Mouse (Mus musculus) midbrain, embryonic 14.5 days (tissue): ENCODE data around the gene Crocc2. TPM values are rescaled to one million over a fixed set of nuclear protein-coding genes. Genes with fewer than 3 reads are reported as not detected.

Experiments
- ATAC-seq: fragments of 200-750 bp; cut with Nextera tagmentation; 2 replicates; pipeline ENCODE4 v1.8.0; 2017; ENCODE audit warnings: moderate number of reproducible peaks, moderate library complexity; ENCODE audit not compliant: low FRiP score, low TSS enrichment
- DNase-seq: peaks from one replicate; pipeline ENCODE4 v3.0.0-alpha.2; 2015
- H3K27ac ChIP-seq: fragments of 300-500 bp; sonication (generic); replicated peaks from 2 replicates; pipeline ENCODE4 v1.5.1; 2014; ENCODE audit warnings: mild to moderate bottlenecking, low read depth, low read length, moderate library complexity
- H3K27me3 ChIP-seq: fragments of 300-500 bp; sonication (generic); 2 replicates; pipeline ENCODE4 v1.6.1; 2014; ENCODE audit warnings: low read length, control low read depth, mixed read lengths; ENCODE audit not compliant: control insufficient read depth, insufficient read depth
- H3K36me3 ChIP-seq: fragments of 300-500 bp; sonication (generic); 2 replicates; pipeline ENCODE4 v1.6.1; 2014; ENCODE audit warnings: low read length, control low read depth; ENCODE audit not compliant: control insufficient read depth, insufficient read depth
- H3K4me1 ChIP-seq: fragments of 300-500 bp; sonication (generic); 2 replicates; pipeline ENCODE4 v1.6.1; 2014; ENCODE audit warnings: mild to moderate bottlenecking, antibody characterized with exemption, low read length, control low read depth; ENCODE audit not compliant: control insufficient read depth, insufficient read depth
- H3K4me2 ChIP-seq: fragments of 300-500 bp; sonication (generic); 2 replicates; pipeline ENCODE4 v1.6.1; 2014; ENCODE audit warnings: mild to moderate bottlenecking, low read length, moderate library complexity
- H3K4me3 ChIP-seq: fragments of 300-500 bp; sonication (generic); replicated peaks from 2 replicates; pipeline ENCODE4 v1.5.1; 2014; ENCODE audit warnings: low read depth, low read length
- H3K9ac ChIP-seq: fragments of 300-500 bp; sonication (generic); replicated peaks from 2 replicates; pipeline ENCODE4 v1.6.1; 2014; ENCODE audit warnings: mild to moderate bottlenecking, low read length, moderate library complexity
- H3K9me3 ChIP-seq: fragments of 300-500 bp; sonication (generic); 2 replicates; pipeline ENCODE4 v1.6.1; 2016; ENCODE audit warnings: low read length, control low read depth, mixed read lengths; ENCODE audit not compliant: control insufficient read depth
- WGBS: fragments of 180-500 bp; shearing (Covaris S2); extraction: QIAGEN DNeasy Blood & Tissue Kit; methylation state at CpG from one replicate; pipeline ENCODE4 v1.1.7; 2014; 5-methylcytosine and 5-hydroxymethylcytosine counted together
- polyA plus RNA-seq: library from polyadenylated mRNA; unstranded; fragments of >200 nt; fragmentation: Nextera tagmentation; extraction: Ambion mirVana; gene quantifications from 2 replicates; pipeline ENCODE4 v1.2.1, GENCODE M21; 2014

The Crocc2 gene
- polyA plus RNA-seq, 1 experiment from 2014 or later, result 0.05 TPM

GRCm38 (mm10) chr1:93159566-93160500 lies 8.7 kb upstream of the Crocc2 start:
- WGBS, result 89% methylated on average over 21 of the region's 21 CpGs
- no peaks in the 10 kb centered on the region for H3K27me3 ChIP-seq
- H3K27ac ChIP-seq, result no peak overlapping the region
- no peak overlapping the region for H3K4me2 ChIP-seq
- H3K9ac ChIP-seq, result no peak overlapping the region
- H3K9me3 ChIP-seq, result no peaks in the 10 kb centered on the region
- ATAC-seq (no peak), DNase-seq (no peak)
- H3K4me1 ChIP-seq, result no peaks in the 10 kb centered on the region
- no peak overlapping the region for H3K4me3 ChIP-seq
- H3K36me3 ChIP-seq, result no peaks in the 10 kb centered on the region

- Histone ChIP-seq H3K36me3 (no peaks in the 10 kb centered on the region), H3K4me1 (no peaks in the 10 kb centered on the region), H3K9me3 (no peaks in the 10 kb centered on the region), H3K27me3 (no peaks in the 10 kb centered on the region), H3K4me3 (no peak within 1 kb of the TSS), H3K4me2 (no peak within 1 kb of the TSS), H3K27ac (no peak within 1 kb of the TSS), H3K9ac (no peak within 1 kb of the TSS)
- 80% methylated on average over 8 of the region's 8 CpGs for WGBS
- no peak for DNase-seq
- ATAC-seq, result no peak
Observed at GRCm38 (mm10) chr1:93160501-93161133, 7.9 kb upstream of the Crocc2 start, which contains the start of gene 2310007B03Rik. TSS of gene 2310007B03Rik (minus strand) at chr1:93160948.

GRCm38 (mm10) chr1:93161350-93161749 lies 7.2 kb upstream of the Crocc2 start:
- H3K9ac ChIP-seq, result no peak overlapping the region
- no peak overlapping the region for H3K4me3 ChIP-seq
- H3K9me3 ChIP-seq, result no peaks in the 10 kb centered on the region
- no peaks in the 10 kb centered on the region for H3K27me3 ChIP-seq
- H3K4me1 ChIP-seq, result no peaks in the 10 kb centered on the region
- ATAC-seq (no peak), DNase-seq (no peak)
- no peak overlapping the region for H3K4me2 ChIP-seq
- WGBS, result 67% methylated on average over 8 of the region's 8 CpGs
- H3K27ac ChIP-seq, result no peak overlapping the region
- H3K36me3 ChIP-seq, result no peaks in the 10 kb centered on the region

GRCm38 (mm10) chr1:93161921-93162320 lies 6.6 kb upstream of the Crocc2 start:
- Histone ChIP-seq H3K9me3 (no peaks in the 10 kb centered on the region), H3K27ac (no peak overlapping the region), H3K4me1 (no peaks in the 10 kb centered on the region), H3K36me3 (no peaks in the 10 kb centered on the region), H3K4me3 (no peak overlapping the region), H3K4me2 (no peak overlapping the region), H3K9ac (no peak overlapping the region), H3K27me3 (no peaks in the 10 kb centered on the region)
- DNase-seq, result no peak
- 83% methylated on average over 10 of the region's 10 CpGs for WGBS
- ATAC-seq, result no peak

GRCm38 (mm10) chr1:93162588-93162987 lies 5.9 kb upstream of the Crocc2 start:
- DNase-seq (no peak), ATAC-seq (no peak)
- H3K9me3 ChIP-seq, result no peaks in the 10 kb centered on the region
- no peak overlapping the region for H3K9ac ChIP-seq
- no peaks in the 10 kb centered on the region for H3K27me3 ChIP-seq
- no peaks in the 10 kb centered on the region for H3K4me1 ChIP-seq
- no peak overlapping the region for H3K4me3 ChIP-seq
- no peaks in the 10 kb centered on the region for H3K36me3 ChIP-seq
- no peak overlapping the region for H3K4me2 ChIP-seq
- no peak overlapping the region for H3K27ac ChIP-seq
- WGBS, result 83% methylated on average over 7 of the region's 7 CpGs

GRCm38 (mm10) chr1:93165447-93165846 lies 3.1 kb upstream of the Crocc2 start:
- no peaks in the 10 kb centered on the region for H3K4me1 ChIP-seq
- H3K27ac ChIP-seq, result no peak overlapping the region
- ATAC-seq, result no peak
- no peak overlapping the region for H3K4me3 ChIP-seq
- H3K36me3 ChIP-seq, result no peaks in the 10 kb centered on the region
- DNase-seq, result no peak
- no peaks in the 10 kb centered on the region for H3K9me3 ChIP-seq
- no peak overlapping the region for H3K4me2 ChIP-seq
- 84% methylated on average over 9 of the region's 9 CpGs for WGBS
- no peaks in the 10 kb centered on the region for H3K27me3 ChIP-seq
- no peak overlapping the region for H3K9ac ChIP-seq

- 87% methylated on average over 11 of the region's 11 CpGs for WGBS
- Histone ChIP-seq H3K4me1 (no peaks in the 10 kb centered on the region), H3K9me3 (no peaks in the 10 kb centered on the region), H3K4me2 (no peak overlapping the region), H3K4me3 (no peak overlapping the region), H3K36me3 (no peaks in the 10 kb centered on the region), H3K27me3 (no peaks in the 10 kb centered on the region), H3K9ac (no peak overlapping the region), H3K27ac (no peak overlapping the region)
- no peak for DNase-seq
- ATAC-seq, result no peak
Observed at GRCm38 (mm10) chr1:93166346-93167079, 2.0 kb upstream of the Crocc2 start.

- H3K4me3 ChIP-seq, result no peak overlapping the region
- H3K27me3 ChIP-seq, result no peaks in the 10 kb centered on the region
- ATAC-seq, result no peak
- H3K9ac ChIP-seq, result no peak overlapping the region
- no peak overlapping the region for H3K4me2 ChIP-seq
- H3K4me1 ChIP-seq, result peaks cover 9% of the 10 kb centered on the region
- 72% methylated on average over 4 of the region's 4 CpGs for WGBS
- no peaks in the 10 kb centered on the region for H3K36me3 ChIP-seq
- H3K9me3 ChIP-seq, result no peaks in the 10 kb centered on the region
- no peak for DNase-seq
- no peak overlapping the region for H3K27ac ChIP-seq
Observed at GRCm38 (mm10) chr1:93173665-93174064, 5.1 kb downstream of the Crocc2 start.
